8 mouse cellular contexts compared by ENCODE assay signal in genomic region chr10:80756509-80756908, GRCm38 (mm10). TPM values are rescaled to one million over a fixed set of nuclear protein-coding genes. Genes with fewer than 3 reads are reported as not detected.
A peak's percentile ranks its signal among the peaks of the same experiment; 100 is the strongest.
DNase-seq lines count a peak whose midpoint lies in the region; ATAC-seq and TF ChIP-seq lines count a peak whose summit lies in the region.

No protein-coding gene starts in this region.

- H3K27me3 ChIP-seq in kidney, postnatal 0 days (ENCODE audit: insufficient read depth, low read length), result no peaks in the 10 kb centered on the region
- H3K27me3 ChIP-seq in embryonic facial prominence, embryonic 11.5 days (ENCODE audit: control insufficient read depth, insufficient read depth, low read length), result no peaks in the 10 kb centered on the region
- H3K27me3 ChIP-seq in hindbrain, postnatal 0 days (ENCODE audit: insufficient read depth, low read length), result no peaks in the 10 kb centered on the region
- H3K27me3 ChIP-seq in midbrain, embryonic 16.5 days (ENCODE audit: control insufficient read depth, insufficient read depth, low read depth, low read length), result no peaks in the 10 kb centered on the region

- no peak for DNase-seq in kidney, postnatal 0 days (ENCODE audit: low spot score)
- DNase-seq in kidney, adult 8-10 months, result no peak
- DNase-seq in embryonic facial prominence, embryonic 11.5 days (ENCODE audit: low spot score), result no peak
- DNase-seq in hindbrain, postnatal 0 days (ENCODE audit: low spot score), result no peak
- DNase-seq in gastrocnemius, postnatal 14 days, result no peak
- no peak for DNase-seq in left cerebral cortex, postnatal 14 days (ENCODE audit: low spot score in 2 of 2)

- H3K4me2 ChIP-seq in kidney, postnatal 0 days (ENCODE audit: low read length), result peak overlapping the region; percentile 85
- H3K4me2 ChIP-seq in embryonic facial prominence, embryonic 11.5 days (ENCODE audit: low read depth, low read length), result peak overlapping the region; percentile 65
- peak overlapping the region; percentile 92 for H3K4me2 ChIP-seq in hindbrain, postnatal 0 days (ENCODE audit: low read depth, low read length)
- H3K4me2 ChIP-seq in midbrain, embryonic 16.5 days (ENCODE audit: low read length), result peak overlapping the region; percentile 98

- H3K4me3 ChIP-seq in kidney, postnatal 0 days (replicated peaks; ENCODE audit: low read depth, low read length), result peak overlapping the region; percentile 86
- peak overlapping the region; percentile 79 for H3K4me3 ChIP-seq in embryonic facial prominence, embryonic 11.5 days (ENCODE audit: low read depth, low read length)
- peak overlapping the region; percentile 88 for H3K4me3 ChIP-seq in hindbrain, postnatal 0 days (ENCODE audit: low read length)
- H3K4me3 ChIP-seq in midbrain, embryonic 16.5 days (ENCODE audit: low read depth, low read length), result peak overlapping the region; percentile 77

- peaks cover 31% of the 10 kb centered on the region for H3K4me1 ChIP-seq in kidney, postnatal 0 days (replicated peaks; ENCODE audit: insufficient read depth, low read length)
- peaks cover 12% of the 10 kb centered on the region for H3K4me1 ChIP-seq in embryonic facial prominence, embryonic 11.5 days (ENCODE audit: control insufficient read depth, insufficient read depth, low read length)
- peaks cover 32% of the 10 kb centered on the region for H3K4me1 ChIP-seq in hindbrain, postnatal 0 days (ENCODE audit: insufficient read depth, low read length)
- peaks cover 32% of the 10 kb centered on the region for H3K4me1 ChIP-seq in midbrain, embryonic 16.5 days (ENCODE audit: control insufficient read depth, insufficient read depth, low read length)

- TF ChIP-seq CTCF in kidney, postnatal 0 days (IDR thresholded peaks at IDR 0.05; ENCODE audit: low read depth), result no peak
- TF ChIP-seq CTCF in hindbrain, postnatal 0 days (IDR thresholded peaks at IDR 0.05; ENCODE audit: low read depth), result no peak

- no peaks in the 10 kb centered on the region for H3K36me3 ChIP-seq in kidney, postnatal 0 days (ENCODE audit: insufficient read depth, low read length)
- H3K36me3 ChIP-seq in embryonic facial prominence, embryonic 11.5 days (replicated peaks; ENCODE audit: control insufficient read depth, insufficient read depth, low read depth, low read length), result no peaks in the 10 kb centered on the region
- no peaks in the 10 kb centered on the region for H3K36me3 ChIP-seq in hindbrain, postnatal 0 days (ENCODE audit: insufficient read depth, low read length)
- no peaks in the 10 kb centered on the region for H3K36me3 ChIP-seq in midbrain, embryonic 16.5 days (ENCODE audit: control insufficient read depth, insufficient read depth, low read length)

- ATAC-seq in kidney, postnatal 0 days (replicated peaks; ENCODE audit: low FRiP score, low read depth), result no peak
- no peak for ATAC-seq in embryonic facial prominence, embryonic 11.5 days (replicated peaks; ENCODE audit: insufficient number of reproducible peaks, low FRiP score, low TSS enrichment, low read depth)
- ATAC-seq in hindbrain, postnatal 0 days, result no peak
- ATAC-seq in midbrain, embryonic 16.5 days, result no peak
- ATAC-seq in activated CD4-positive, CD25-positive, alpha-beta regulatory T cell, adult 4 months, result no peak

- H3K27ac ChIP-seq in kidney, postnatal 0 days, result no peak overlapping the region
- H3K27ac ChIP-seq in embryonic facial prominence, embryonic 11.5 days (replicated peaks; ENCODE audit: low read depth, low read length), result no peak overlapping the region
- no peak overlapping the region for H3K27ac ChIP-seq in hindbrain, postnatal 0 days
- H3K27ac ChIP-seq in midbrain, embryonic 16.5 days (ENCODE audit: low read length), result no peak overlapping the region

- peak overlapping the region; percentile 83 for H3K9ac ChIP-seq in kidney, postnatal 0 days (ENCODE audit: low read depth, low read length)
- H3K9ac ChIP-seq in embryonic facial prominence, embryonic 11.5 days (replicated peaks; ENCODE audit: low read length), result peak overlapping the region; percentile 90
- peak overlapping the region; percentile 96; the same call in 1 of the 2 replicates for H3K9ac ChIP-seq in hindbrain, postnatal 0 days (replicated peaks; ENCODE audit: low read length)
- H3K9ac ChIP-seq in midbrain, embryonic 16.5 days (ENCODE audit: low read depth, low read length), result peak overlapping the region; percentile 81

- WGBS in kidney, postnatal 0 days, result 52% methylated on average over 2 of the region's 2 CpGs
- 74% methylated on average over 2 of the region's 2 CpGs for WGBS in embryonic facial prominence, embryonic 11.5 days
- WGBS in hindbrain, postnatal 0 days, result 56% methylated on average over 2 of the region's 2 CpGs
- 74% methylated on average over 2 of the region's 2 CpGs for WGBS in midbrain, embryonic 16.5 days

- no peaks in the 10 kb centered on the region for H3K9me3 ChIP-seq in kidney, postnatal 0 days (replicated peaks; ENCODE audit: low read length)
- no peaks in the 10 kb centered on the region for H3K9me3 ChIP-seq in embryonic facial prominence, embryonic 11.5 days (replicated peaks; ENCODE audit: control insufficient read depth, low read length)
- H3K9me3 ChIP-seq in hindbrain, postnatal 0 days (ENCODE audit: low read length), result no peaks in the 10 kb centered on the region
- no peaks in the 10 kb centered on the region for H3K9me3 ChIP-seq in midbrain, embryonic 16.5 days (replicated peaks; ENCODE audit: control insufficient read depth, low read length, poor library complexity, severe bottlenecking)

- intact Hi-C loops in gastrocnemius, postnatal 14 days (cut with DNase I; ENCODE audit: low total_unique reads), result no loop called here
- intact Hi-C loops in left cerebral cortex, postnatal 14 days (cut with DNase I), result no loop called here

RNA-seq across cellular contexts. Expression of gene Dot1l, which starts 1.5 kb away (rescaled TPM):
- polyA plus RNA-seq in kidney, postnatal 0 days (2015; fragmentation: Nextera tagmentation; extraction: Ambion mirVana), result 9.7 and 9.9 TPM in 2 replicates
- polyA plus RNA-seq in embryonic facial prominence, embryonic 11.5 days (2014; fragmentation: Nextera tagmentation; extraction: Ambion mirVana), result 13.8 and 16.6 TPM in 2 replicates
- 27.2 and 27.7 TPM in 2 replicates for total RNA-seq in hindbrain, postnatal 0 days (2014; rRNA removed)
- 10.3 and 12.6 TPM in 2 replicates for polyA plus RNA-seq in hindbrain, postnatal 0 days (2015; fragmentation: Nextera tagmentation; extraction: Ambion mirVana)
- polyA plus RNA-seq in midbrain, embryonic 16.5 days (2015; fragmentation: Nextera tagmentation; extraction: Ambion mirVana), result 17.7 and 17.8 TPM in 2 replicates
- 10 to 100 TPM; 25.5 to 26.1 TPM for total RNA-seq in gastrocnemius, postnatal 14 days (2021)
- polyA plus RNA-seq in activated CD4-positive, CD25-positive, alpha-beta regulatory T cell, adult 4 months (2017; shearing (Covaris generic)), result 10 to 100 TPM; 13.6 to 18.0 TPM
- 10 to 100 TPM; 59.1 to 66.7 TPM for total RNA-seq in left cerebral cortex, postnatal 14 days (2021)

RNA-seq across cellular contexts. Expression of gene Ap3d1, which starts 14.4 kb away (rescaled TPM):
- polyA plus RNA-seq in kidney, postnatal 0 days (2015; fragmentation: Nextera tagmentation; extraction: Ambion mirVana), result 54.2 and 58.3 TPM in 2 replicates
- 57.6 and 61.0 TPM in 2 replicates for polyA plus RNA-seq in embryonic facial prominence, embryonic 11.5 days (2014; fragmentation: Nextera tagmentation; extraction: Ambion mirVana)
- 195 and 201 TPM in 2 replicates for total RNA-seq in hindbrain, postnatal 0 days (2014; rRNA removed)
- 99.2 and 99.7 TPM in 2 replicates for polyA plus RNA-seq in hindbrain, postnatal 0 days (2015; fragmentation: Nextera tagmentation; extraction: Ambion mirVana)
- polyA plus RNA-seq in midbrain, embryonic 16.5 days (2015; fragmentation: Nextera tagmentation; extraction: Ambion mirVana), result 99.5 and 112 TPM in 2 replicates
- 10 to 100 TPM; 23.7 to 25.2 TPM for total RNA-seq in gastrocnemius, postnatal 14 days (2021)
- 10 to 100 TPM; 22.7 to 24.0 TPM for polyA plus RNA-seq in activated CD4-positive, CD25-positive, alpha-beta regulatory T cell, adult 4 months (2017; shearing (Covaris generic))
- 100 to 1,000 TPM; 143 to 147 TPM for total RNA-seq in left cerebral cortex, postnatal 14 days (2021)

RNA-seq across cellular contexts. Expression of gene Sf3a2, which starts 41.5 kb away (rescaled TPM):
- 57.1 and 61.9 TPM in 2 replicates for polyA plus RNA-seq in kidney, postnatal 0 days (2015; fragmentation: Nextera tagmentation; extraction: Ambion mirVana)
- polyA plus RNA-seq in embryonic facial prominence, embryonic 11.5 days (2014; fragmentation: Nextera tagmentation; extraction: Ambion mirVana), result 92.6 and 93.9 TPM in 2 replicates
- total RNA-seq in hindbrain, postnatal 0 days (2014; rRNA removed), result 14.2 and 22.0 TPM in 2 replicates
- 48.7 and 53.2 TPM in 2 replicates for polyA plus RNA-seq in hindbrain, postnatal 0 days (2015; fragmentation: Nextera tagmentation; extraction: Ambion mirVana)
- 57.8 and 60.6 TPM in 2 replicates for polyA plus RNA-seq in midbrain, embryonic 16.5 days (2015; fragmentation: Nextera tagmentation; extraction: Ambion mirVana)
- total RNA-seq in gastrocnemius, postnatal 14 days (2021), result 10 to 100 TPM; 23.6 to 30.0 TPM
- 10 to 100 TPM; 18.9 to 19.9 TPM for polyA plus RNA-seq in activated CD4-positive, CD25-positive, alpha-beta regulatory T cell, adult 4 months (2017; shearing (Covaris generic))
- total RNA-seq in left cerebral cortex, postnatal 14 days (2021), result 10 to 100 TPM; 42.7 to 43.6 TPM

RNA-seq across cellular contexts. Expression of gene Plekhj1, which starts 41.9 kb away (rescaled TPM):
- 83.7 and 86.6 TPM in 2 replicates for polyA plus RNA-seq in kidney, postnatal 0 days (2015; fragmentation: Nextera tagmentation; extraction: Ambion mirVana)
- polyA plus RNA-seq in embryonic facial prominence, embryonic 11.5 days (2014; fragmentation: Nextera tagmentation; extraction: Ambion mirVana), result 119 and 137 TPM in 2 replicates
- 74.4 and 82.3 TPM in 2 replicates for total RNA-seq in hindbrain, postnatal 0 days (2014; rRNA removed)
- polyA plus RNA-seq in hindbrain, postnatal 0 days (2015; fragmentation: Nextera tagmentation; extraction: Ambion mirVana), result 99.4 and 103 TPM in 2 replicates
- 121 and 125 TPM in 2 replicates for polyA plus RNA-seq in midbrain, embryonic 16.5 days (2015; fragmentation: Nextera tagmentation; extraction: Ambion mirVana)
- total RNA-seq in gastrocnemius, postnatal 14 days (2021), result 10 to 100 TPM; 21.4 to 23.1 TPM
- polyA plus RNA-seq in activated CD4-positive, CD25-positive, alpha-beta regulatory T cell, adult 4 months (2017; shearing (Covaris generic)), result 100 to 1,000 TPM; 121 to 156 TPM
- 10 to 100 TPM; 60.0 to 62.8 TPM for total RNA-seq in left cerebral cortex, postnatal 14 days (2021)

RNA-seq across cellular contexts. Expression of gene Amh, which starts 48.5 kb away (rescaled TPM):
- 0.09 TPM in 1 of 2 replicates, not detected in the other for polyA plus RNA-seq in kidney, postnatal 0 days (2015; fragmentation: Nextera tagmentation; extraction: Ambion mirVana)
- not detected in 2 replicates for polyA plus RNA-seq in embryonic facial prominence, embryonic 11.5 days (2014; fragmentation: Nextera tagmentation; extraction: Ambion mirVana)
- 0.47 and 2.6 TPM in 2 replicates for total RNA-seq in hindbrain, postnatal 0 days (2014; rRNA removed)
- polyA plus RNA-seq in hindbrain, postnatal 0 days (2015; fragmentation: Nextera tagmentation; extraction: Ambion mirVana), result 0.24 TPM in 1 of 2 replicates, not detected in the other
- polyA plus RNA-seq in midbrain, embryonic 16.5 days (2015; fragmentation: Nextera tagmentation; extraction: Ambion mirVana), result not detected in 2 replicates
- total RNA-seq in gastrocnemius, postnatal 14 days (2021), result under 1 TPM in 1 of 2 experiments, not detected in 1; 0.25 TPM
- polyA plus RNA-seq in activated CD4-positive, CD25-positive, alpha-beta regulatory T cell, adult 4 months (2017; shearing (Covaris generic)), result not detected
- 1 to 10 TPM; 1.6 to 1.9 TPM for total RNA-seq in left cerebral cortex, postnatal 14 days (2021)
